Mouse (Mus musculus) cerebellum, adult 2 months (tissue): ENCODE measurements around the gene Ndufa12. TPM values are rescaled to one million over a fixed set of nuclear protein-coding genes. Genes with fewer than 3 reads are reported as not detected.
A peak's percentile ranks its signal among the peaks of the same experiment; 100 is the strongest.

Experiments
- DNase-seq, 2 experiments: peaks; one replicate each; pipeline ENCODE4 v3.0.0; 2021
- H3K27ac ChIP-seq: fragments of 200-500 bp; 2 replicates; pipeline ENCODE4 v1.5.1; 2012; ENCODE audit warnings: low read length, control low read depth, inconsistent platforms; ENCODE audit not compliant: insufficient read depth
- H3K27me3 ChIP-seq: fragments of 200-500 bp; 2 replicates; pipeline ENCODE4 v1.6.1; 2012; ENCODE audit warnings: inconsistent platforms, mild to moderate bottlenecking, low read length, moderate library complexity; ENCODE audit not compliant: control insufficient read depth, insufficient read depth
- H3K4me1 ChIP-seq: fragments of 200-500 bp; 2 replicates; pipeline ENCODE4 v1.6.1; 2011; ENCODE audit warnings: low read length; ENCODE audit not compliant: control insufficient read depth, insufficient read depth
- H3K4me3 ChIP-seq: fragments of 200-500 bp; replicated peaks from 2 replicates; pipeline ENCODE3; 2011; ENCODE audit warnings: mild to moderate bottlenecking, low read depth, low read length, control low read depth; ENCODE audit not compliant: insufficient read depth
- CTCF ChIP-seq: fragments of 200-500 bp; IDR thresholded peaks from 2 replicates; pipeline ENCODE4 v1.5.1; 2011; ENCODE audit warnings: low read depth, mild to moderate bottlenecking, control low read depth, low read length, moderate library complexity, borderline replicate concordance; ENCODE audit not compliant: insufficient read depth
- POLR2A ChIP-seq: fragments of 200-500 bp; IDR thresholded peaks from 2 replicates; pipeline ENCODE4 v1.6.1; 2011; ENCODE audit warnings: low read length, control low read depth, borderline replicate concordance; ENCODE audit not compliant: insufficient read depth
- WGBS: fragments of 180-500 bp; shearing (Covaris S2); methylation state at CpG from one replicate; pipeline ENCODE4 v1.1.7; 2018; 5-methylcytosine and 5-hydroxymethylcytosine counted together
- polyA plus RNA-seq: library from polyadenylated mRNA; depleted of rRNA; stranded (reverse); fragments of >200 nt; gene quantifications from 2 replicates; pipeline ENCODE4 v1.2.3, GENCODE M21; 2012

Ndufa12 gene
- polyA plus RNA-seq, 1 experiment: 363 TPM

- Histone ChIP-seq H3K27me3 (no peaks in the 10 kb centered on the region), H3K27ac (no peak overlapping the region), H3K4me3 (no peak overlapping the region), H3K4me1 (no peaks in the 10 kb centered on the region)
- WGBS: 46% methylated on average over 4 of the region's 4 CpGs
- TF ChIP-seq CTCF: no peak
- TF ChIP-seq POLR2A: no peak
- DNase-seq: no peak
Measured at GRCm38 (mm10) chr10:94183199-94183598, 15.3 kb upstream of the Ndufa12 start.

GRCm38 (mm10) chr10:94204973-94205372 lies 6.5 kb downstream of the Ndufa12 start:
- H3K27me3 ChIP-seq: no peaks in the 10 kb centered on the region
- no peak overlapping the region for H3K4me3 ChIP-seq
- WGBS: 78% methylated on average over 4 of the region's 4 CpGs
- TF ChIP-seq POLR2A: no peak
- no peak for TF ChIP-seq CTCF
- no peak overlapping the region for H3K27ac ChIP-seq
- DNase-seq: no peak
- H3K4me1 ChIP-seq: no peaks in the 10 kb centered on the region; the same call in 1 of the 2 replicates

GRCm38 (mm10) chr10:94210718-94211618 lies 12.4 kb downstream of the Ndufa12 start:
- WGBS: 52% methylated on average over 6 of the region's 6 CpGs
- H3K4me3 ChIP-seq: no peak overlapping the region
- DNase-seq: peak in 1 of 2 experiments; percentile 17
- no peaks in the 10 kb centered on the region for H3K27me3 ChIP-seq
- TF ChIP-seq POLR2A: no peak
- H3K27ac ChIP-seq: no peak overlapping the region
- H3K4me1 ChIP-seq: no peaks in the 10 kb centered on the region

- no peak overlapping the region for H3K27ac ChIP-seq
- TF ChIP-seq POLR2A: no peak
- no peak for TF ChIP-seq CTCF
- no peaks in the 10 kb centered on the region for H3K27me3 ChIP-seq
- 84% methylated on average over 2 of the region's 2 CpGs for WGBS
- H3K4me3 ChIP-seq: no peak overlapping the region
- DNase-seq: no peak
- no peaks in the 10 kb centered on the region for H3K4me1 ChIP-seq
Measured at GRCm38 (mm10) chr10:94211725-94212124, 13.2 kb downstream of the Ndufa12 start.

GRCm38 (mm10) chr10:94225026-94225750 lies 26.7 kb downstream of the Ndufa12 start:
- no peak for DNase-seq
- Histone ChIP-seq H3K4me1 (peaks cover 3% of the 10 kb centered on the region; the same call in 1 of the 2 replicates), H3K4me3 (no peak overlapping the region), H3K27ac (no peak overlapping the region), H3K27me3 (no peaks in the 10 kb centered on the region)
- 86% methylated on average over 6 of the region's 6 CpGs for WGBS
- TF ChIP-seq POLR2A (no peak), CTCF (no peak)

- no peak for TF ChIP-seq POLR2A
- no peak overlapping the region for H3K27ac ChIP-seq
- 12% methylated on average over 19 of the region's 19 CpGs for WGBS
Measured at GRCm38 (mm10) chr10:94230172-94230981, 31.9 kb downstream of the Ndufa12 start.

GRCm38 (mm10) chr10:94231025-94231424 lies 32.5 kb downstream of the Ndufa12 start:
- Histone ChIP-seq H3K27me3 (no peaks in the 10 kb centered on the region), H3K27ac (no peak overlapping the region), H3K4me3 (no peak overlapping the region), H3K4me1 (peaks cover 8% of the 10 kb centered on the region)
- WGBS: 58% methylated on average over 6 of the region's 6 CpGs
- no peak for DNase-seq
- no peak for TF ChIP-seq CTCF
- TF ChIP-seq POLR2A: no peak

More at GRCm38 (mm10) chr10:94230172-94230981, 31.9 kb downstream of the Ndufa12 start:
- Histone ChIP-seq H3K27me3 (no peaks in the 10 kb centered on the region), H3K4me3 (peak overlapping the region; percentile 32), H3K4me1 (peaks cover 8% of the 10 kb centered on the region)
- DNase-seq: peak; percentile 46 to 49
